Mouse (Mus musculus): Measurements from ENCODE around the gene Ear1.

GRCm38 (mm10) chr14:43796069-43796904 is 79.0 kb downstream of the Ear1 start:
- TF ChIP-seq CTCF (IDR thresholded peaks at IDR 0.05; ENCODE audit: low read depth, low read length) (no peak), POLR2A (IDR thresholded peaks at IDR 0.05; ENCODE audit: borderline replicate concordance, low read depth, low read length) (no peak)

All from bone marrow macrophage, adult 2 months (primary cell).